Mouse (Mus musculus): ENCODE data around the gene Ttc37.

The Ttc37 gene

DNA sequence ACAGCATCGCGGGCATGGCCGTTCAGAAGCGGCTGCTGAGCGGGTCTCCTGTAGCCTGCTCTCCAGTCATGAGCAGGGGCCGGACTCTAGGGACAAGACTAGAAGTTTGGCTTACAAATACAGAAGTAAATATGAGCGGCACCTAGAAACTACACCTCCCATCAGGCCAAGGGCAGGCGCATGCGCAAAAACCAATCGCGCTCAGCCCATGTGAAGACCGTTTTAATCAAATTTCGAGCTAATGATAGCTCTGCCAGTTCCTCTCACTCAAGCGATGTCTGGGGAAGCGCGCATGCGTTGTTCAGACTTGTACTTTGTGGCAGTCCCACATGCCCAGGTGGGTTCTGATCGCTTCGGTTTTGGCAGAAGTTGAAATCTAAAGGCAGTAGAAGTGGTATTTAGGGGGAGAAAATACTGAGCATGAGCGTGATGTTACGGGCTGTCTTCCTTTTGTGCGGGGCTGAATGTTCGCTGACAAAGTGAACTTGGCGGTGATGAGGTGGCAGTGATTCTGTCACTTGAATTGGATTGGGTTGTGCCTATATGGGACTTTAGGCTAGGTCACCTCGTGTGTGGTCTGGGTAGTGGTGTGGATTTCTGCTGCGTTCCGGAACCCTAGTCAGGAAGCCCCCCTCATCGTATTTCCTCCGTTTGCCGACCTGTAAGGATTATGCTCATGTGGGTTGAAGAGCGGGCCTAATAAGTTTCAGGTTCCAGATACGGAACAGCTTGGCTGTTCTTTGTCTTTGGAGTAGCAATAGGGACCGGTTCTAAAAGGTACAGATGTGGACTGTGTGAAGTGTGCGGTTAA is at the start of gene Ttc37, which contains the start of gene Arsk:
Gene Ttc37 (plus strand): TSS at position 242 of the 811 bp plus-strand sequence.
Gene Arsk (minus strand): TSS at position 168 of the 811 bp plus-strand sequence.
- DNase-seq = peak; percentile 94

DNA sequence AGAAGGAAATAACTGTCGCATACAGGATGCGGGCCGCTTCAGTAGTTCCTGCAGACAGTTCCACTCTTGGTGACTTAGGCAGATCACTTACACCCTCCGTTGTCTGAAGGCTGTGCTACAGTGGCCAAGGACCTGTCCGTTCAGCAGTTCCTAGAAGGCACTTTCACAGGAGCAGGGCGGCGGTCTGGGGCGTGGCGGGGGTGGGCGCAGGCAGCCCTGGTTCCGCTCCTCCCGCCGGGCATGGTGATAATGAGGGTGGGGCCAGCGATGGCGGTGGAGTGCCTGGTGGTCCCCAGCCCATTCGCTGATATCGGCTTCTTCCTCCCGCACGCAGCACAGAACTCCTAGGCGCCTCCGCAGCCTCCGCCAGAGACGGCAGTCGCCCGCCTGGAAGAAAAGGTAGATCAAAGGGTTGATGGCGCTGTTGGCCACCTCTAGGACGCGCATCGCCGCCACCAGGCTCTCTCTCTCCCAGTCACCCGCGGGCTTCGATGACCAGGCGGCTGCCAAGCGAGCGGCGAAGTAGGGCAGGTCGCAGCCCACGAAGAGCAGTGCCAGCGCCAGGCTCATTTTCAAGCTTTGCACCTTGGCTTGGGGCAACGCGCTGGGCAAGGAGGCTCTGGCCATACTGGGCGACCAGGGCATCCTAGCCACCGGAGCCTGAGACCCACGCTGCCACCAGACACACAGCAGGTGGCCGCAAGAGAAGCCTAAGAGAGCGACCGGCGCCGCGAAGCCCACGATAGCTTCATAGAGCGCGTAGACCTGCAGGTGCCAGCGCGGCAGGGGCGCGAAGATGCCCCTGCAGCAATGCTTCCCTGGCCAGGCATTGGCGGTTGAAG is 42.9 kb upstream of the Ttc37 start:
- DNase-seq = peak; percentile 9

DNA sequence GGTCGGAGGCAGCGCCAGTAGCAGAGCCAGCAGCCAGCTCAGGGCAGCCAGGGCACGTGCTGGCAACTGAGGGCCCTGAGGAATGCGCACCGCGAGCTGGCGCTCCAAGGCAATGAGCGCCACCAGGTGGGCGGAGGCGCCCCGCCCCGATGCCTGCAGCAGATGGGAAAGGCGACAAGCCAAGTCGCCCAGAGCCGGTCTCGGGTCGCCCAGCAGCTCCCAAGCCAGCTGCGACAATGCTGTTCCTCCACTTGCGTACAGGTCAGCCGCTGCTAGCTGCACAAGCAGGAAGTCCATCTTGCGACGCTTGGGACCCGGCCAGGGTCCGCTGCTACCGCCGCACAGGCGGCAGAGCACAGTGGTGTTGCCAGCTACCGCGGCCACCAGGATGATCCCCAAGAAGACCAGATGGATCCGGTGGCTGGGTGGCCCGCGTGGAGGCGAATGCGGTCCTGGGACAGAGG is 42.2 kb upstream of the Ttc37 start:
- DNase-seq = peak; percentile 69

DNA sequence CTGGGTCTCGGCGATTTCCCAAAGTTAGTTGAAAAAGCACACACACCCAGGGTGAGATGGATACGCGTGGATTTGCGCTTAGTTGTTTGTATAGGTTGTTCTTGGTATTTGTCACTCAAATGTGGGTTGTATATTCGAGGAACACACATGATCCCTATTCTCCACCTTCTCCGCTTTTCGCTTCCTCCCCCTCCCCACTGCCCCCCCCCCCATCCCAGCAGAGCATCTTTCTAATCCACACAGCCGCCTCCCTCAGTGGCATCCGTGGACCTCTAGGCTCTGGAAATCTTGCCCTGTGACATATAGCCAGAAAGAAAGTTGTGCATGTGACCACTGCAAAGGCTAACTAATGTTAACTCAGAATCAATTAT is 41.7 kb upstream of the Ttc37 start, which contains the start of gene Gpr150:
Gene Gpr150 (minus strand): TSS at position 101 of the 371 bp plus-strand sequence.
- no peak for DNase-seq

DNA sequence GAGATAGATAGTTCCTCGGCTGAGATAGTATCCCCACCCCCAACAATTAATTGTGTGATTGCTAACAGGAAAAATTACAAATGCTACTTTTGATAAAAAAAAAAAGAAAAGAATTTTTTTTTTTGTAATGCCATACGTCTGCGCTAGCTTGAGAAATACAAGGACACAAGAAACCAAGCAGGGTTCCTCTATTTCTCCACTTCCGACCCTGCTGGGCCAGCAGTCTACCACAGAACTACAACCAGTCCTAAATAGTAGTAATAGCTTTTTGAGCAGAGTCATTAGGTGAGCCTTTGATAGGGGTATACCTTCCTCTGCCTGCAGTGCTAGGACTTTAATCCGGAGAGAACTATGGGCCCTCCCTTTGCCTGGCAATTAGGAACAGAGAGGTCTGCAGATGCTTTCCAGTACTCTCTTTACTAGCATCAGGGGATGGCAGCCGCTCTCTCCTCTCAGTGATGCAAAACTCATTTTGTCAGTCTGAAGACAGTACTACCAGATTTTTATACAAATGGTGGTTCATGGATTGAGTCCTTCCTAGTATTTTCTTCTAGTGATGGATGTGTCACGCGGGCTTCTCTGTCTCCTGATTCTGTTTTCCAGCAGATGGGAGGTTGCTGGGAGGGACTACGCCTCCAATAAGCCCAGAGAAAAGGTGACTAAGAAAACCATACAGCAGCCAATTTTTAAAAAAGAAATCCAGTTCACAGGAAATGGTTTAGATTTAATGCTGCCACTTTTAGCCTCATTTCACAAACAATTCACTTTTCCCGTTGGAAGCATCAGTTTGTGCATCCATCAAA is 41.1 kb upstream of the Ttc37 start:
- DNase-seq = no peak

DNA sequence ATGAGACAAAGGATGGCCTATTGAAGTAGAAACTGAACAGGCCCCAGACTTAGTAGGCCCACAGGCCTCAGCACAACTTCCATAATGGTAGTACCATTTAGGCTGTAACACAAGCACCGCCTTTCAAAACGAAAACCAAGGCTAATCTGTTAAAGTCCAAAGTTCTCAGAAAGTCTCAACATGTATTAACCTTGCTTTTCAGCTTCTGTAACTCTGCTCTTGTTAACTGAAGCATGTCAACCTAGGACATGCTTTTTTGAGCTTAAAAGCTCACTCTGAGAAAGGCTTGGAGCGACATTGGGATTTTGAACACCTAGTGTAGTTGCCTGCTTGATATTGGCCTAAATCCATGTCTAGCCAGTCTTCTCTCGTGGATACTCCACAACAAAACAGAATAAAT is 38.9 kb upstream of the Ttc37 start:
- no peak for DNase-seq

DNA sequence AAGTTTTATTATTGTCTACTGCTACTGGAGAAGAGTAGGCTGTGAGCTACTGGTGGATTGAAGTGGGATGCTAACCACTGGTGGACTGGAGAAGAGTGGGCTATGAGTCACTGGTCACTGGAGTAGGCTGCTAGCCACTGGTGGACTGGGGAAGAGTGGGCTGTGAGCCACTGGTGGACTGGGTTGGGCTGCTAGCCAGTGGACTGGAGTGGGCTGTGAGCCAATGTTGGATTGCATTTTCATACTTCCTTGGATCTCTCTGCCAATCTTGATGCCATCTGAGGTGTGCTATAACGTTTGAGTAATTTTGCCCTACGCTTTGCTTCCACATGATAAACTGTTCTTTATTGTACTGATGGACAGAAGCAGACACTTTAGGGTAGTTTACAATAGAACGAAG is 36.4 kb upstream of the Ttc37 start:
- no peak for DNase-seq

DNA sequence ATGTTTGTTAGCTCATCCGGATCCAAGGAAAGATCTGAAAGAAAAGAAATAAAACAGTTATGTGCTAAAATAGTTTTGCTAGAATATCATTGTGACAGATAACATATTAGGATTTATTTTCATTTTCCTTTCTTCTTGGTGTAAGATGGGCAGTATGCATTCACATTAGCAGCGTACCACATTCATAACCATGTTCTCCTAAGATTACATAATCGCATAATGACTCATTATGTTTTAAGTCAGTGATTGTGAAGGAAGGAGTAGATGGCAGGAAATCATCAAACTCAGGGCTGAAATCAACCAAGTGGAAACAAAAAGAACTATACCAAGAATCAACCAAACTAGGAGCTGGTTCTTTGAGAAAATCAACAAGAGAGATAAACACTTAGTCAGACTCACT is 36.0 kb upstream of the Ttc37 start:
- no peak for DNase-seq

DNA sequence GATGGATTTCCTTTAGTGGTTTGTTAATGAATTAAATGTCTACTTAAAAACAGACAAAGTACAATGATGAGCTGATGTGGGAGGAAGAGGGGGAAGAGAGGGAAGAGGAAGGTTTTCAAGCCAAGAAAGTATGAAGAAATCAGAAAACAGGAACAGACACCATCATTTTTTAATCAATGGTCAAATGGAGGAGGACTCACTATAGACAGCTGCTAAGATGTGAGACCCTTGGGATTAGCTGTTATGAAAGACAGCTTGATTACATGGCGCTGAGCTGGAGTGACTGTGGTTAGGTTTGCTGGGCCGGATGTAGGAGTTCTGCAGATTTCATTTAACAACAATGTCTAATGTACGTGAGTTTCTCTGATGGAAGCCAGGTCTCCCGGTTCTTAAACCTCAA is 35.0 kb upstream of the Ttc37 start:
- no peak for DNase-seq

DNA sequence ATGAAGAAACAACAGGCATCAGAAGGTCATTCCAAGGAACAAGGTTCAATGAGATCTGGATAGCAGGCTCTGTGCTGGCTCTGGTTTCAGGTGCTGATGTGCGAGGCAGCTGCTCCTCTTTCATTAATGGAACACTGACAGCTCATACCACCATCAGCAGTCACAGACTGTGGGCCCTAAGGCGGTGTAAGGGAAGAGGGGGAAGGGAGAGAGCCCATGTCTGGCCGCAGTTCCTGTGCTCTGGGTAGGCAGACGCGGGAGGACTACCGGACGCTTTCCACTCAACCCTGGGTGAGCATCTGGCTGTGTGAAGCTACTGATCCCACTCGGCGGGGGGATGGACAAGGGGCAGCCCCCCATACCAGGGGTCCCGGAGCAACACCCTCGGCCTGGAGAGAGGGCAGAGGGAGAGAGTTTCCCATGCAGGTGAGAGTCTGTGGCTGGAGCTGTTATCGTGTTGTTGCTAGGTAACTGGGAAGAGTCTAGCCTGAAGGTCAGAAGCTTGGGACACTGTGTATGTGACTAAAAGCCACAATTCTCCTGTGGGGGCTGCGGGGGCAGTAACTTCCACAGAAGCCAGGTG is 34.1 kb upstream of the Ttc37 start:
- DNase-seq = no peak

DNA sequence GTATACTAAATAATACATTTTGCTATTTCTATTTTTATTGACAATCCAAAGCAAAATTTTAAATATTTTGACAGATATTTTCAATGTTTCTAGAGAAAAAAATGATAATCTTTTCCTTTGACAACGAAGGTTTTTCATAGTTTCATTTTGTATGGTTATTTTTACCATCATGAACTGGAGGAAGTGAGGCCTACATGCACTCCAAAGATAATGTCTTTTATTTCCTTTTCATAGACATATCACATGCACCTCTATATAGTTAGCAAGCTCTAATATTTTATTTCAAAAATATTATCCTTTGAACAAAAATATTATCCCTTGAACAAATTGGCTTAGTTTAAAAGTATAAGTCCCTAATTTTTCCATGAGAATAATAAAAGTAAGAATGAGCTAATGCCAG is 24.2 kb upstream of the Ttc37 start:
- no peak for DNase-seq

DNA sequence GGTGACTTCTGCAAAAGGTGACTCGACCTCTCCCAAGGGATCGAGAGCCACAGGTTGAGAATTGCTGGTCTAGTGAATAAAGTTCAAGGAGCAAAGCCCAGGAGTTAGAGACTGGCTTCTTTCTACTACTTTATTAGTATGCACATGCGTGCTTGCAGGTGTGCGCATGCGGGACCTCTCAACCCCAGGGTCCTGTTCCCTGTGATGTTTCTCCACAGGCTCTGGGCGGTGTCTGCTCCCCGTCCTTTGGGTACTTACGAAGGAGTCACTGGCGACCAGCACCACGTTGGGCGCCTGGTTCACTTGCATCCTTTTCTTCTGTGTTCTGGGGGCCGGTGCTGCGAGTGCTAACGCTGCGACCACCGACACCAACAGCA is 430 bp upstream of the Ttc37 start:
- DNase-seq = peak; percentile 64

DNA sequence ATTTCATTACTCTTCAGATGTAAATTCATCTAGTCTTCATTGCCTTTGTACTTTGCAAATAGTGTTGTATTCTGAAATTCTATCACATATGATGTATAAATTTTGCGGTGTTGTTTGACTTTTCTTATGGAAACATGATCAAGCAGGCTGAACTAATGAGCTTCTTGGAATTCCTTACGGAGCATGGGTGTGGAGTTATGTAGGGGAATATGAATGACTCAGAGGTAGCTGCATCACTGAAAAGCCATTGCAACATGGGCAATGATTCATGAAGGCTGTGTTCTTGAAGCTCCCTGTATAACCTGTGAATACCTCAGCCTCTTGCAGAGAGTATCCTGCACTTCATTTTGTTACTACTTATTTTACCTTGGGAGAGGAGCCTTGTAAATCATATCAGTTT is 3.5 kb downstream of the Ttc37 start:
- no peak for DNase-seq

DNA sequence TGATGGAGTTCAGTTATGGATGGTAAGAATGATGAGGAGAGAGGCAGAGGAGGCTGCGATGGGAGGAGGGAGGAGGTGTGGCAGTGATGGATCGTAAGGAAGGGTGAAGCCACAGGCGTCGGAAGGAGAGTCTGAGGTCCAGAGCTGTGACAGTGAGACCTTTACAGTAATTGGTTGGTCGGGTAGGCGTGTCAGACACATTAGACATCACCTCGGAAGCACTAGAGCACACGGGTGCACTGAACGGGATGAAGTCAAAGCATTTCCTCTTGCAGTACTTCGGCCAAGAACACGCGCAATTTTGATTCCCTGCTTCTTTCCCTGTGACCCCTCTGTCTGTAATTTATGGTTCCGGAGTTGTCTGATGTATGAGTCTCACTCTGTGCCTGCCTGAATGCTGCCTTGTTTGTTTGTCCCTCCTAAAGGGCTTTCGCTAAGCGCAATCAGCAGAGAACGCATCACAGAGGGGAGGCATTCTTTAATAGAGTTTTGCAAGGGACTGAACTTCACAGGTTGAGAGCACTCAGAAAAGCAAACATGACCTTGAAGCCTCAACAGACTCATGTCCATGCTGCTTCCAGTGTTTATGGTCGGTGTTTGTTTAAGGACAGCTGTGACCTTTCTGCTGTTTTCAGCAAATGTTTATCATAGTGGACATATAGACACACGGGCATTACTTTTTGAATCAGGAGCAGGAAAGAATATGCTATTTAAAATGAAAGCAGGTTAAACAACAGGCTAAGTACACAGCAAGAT is 10.7 kb downstream of the Ttc37 start:
- DNase-seq = no peak

DNA sequence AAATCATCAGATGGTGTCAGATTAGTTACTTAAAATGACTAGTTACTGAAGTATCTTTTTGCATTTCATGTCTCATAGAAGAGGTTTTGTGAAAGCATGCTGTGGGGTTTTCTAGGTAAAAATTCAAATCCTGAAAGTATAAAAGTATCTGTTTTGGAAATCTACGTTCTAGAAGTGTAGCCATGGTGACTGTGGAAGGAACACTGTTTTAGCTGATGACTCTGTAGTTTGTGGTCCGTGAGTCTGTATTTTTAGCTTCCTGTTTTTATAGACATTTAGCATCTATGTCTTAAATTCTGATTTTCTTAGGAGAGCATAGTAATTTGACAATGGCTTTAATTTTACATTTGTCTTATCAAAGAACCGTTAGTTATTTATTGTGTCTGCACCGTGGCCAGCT is 30.3 kb downstream of the Ttc37 start:
- DNase-seq = no peak

DNA sequence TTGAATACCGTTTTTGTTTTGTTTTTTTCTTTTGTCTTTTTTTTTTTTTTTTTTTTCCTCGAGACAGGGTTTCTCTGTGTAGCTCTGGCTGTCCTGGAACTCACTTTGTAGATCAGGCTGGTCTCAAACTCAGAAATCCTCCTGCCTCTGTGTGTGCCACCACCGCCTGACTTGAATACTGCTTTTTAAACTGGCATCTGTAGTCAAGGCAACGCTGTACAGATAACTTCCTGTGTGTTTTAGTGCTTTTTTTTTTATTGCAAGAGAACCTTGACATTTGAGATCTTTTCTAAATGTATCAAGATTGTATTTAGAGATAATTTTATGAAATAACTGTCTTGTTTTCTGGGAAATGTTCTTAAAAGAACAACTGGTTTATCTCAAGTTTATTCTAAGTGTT is 33.9 kb downstream of the Ttc37 start:
- no peak for DNase-seq

DNA sequence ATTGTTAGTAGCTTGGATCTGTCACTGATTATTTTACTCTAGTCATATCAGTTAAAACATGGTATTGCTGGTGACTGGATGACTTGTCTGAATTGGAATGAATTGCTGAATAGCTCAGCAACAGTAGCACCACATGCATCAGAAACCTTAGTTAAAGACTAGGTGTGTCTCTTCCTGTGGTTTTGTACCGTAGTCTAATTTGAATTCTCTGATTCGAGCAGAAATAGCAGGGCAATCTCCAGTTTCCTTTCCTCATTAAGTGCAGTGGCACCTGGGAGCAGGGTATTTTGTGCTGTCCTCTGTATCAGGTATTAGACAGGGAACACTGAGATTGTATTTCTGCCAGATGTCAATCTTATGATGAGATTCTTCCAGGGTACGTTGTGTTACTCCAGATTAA is 40.3 kb downstream of the Ttc37 start:
- no peak for DNase-seq

DNA sequence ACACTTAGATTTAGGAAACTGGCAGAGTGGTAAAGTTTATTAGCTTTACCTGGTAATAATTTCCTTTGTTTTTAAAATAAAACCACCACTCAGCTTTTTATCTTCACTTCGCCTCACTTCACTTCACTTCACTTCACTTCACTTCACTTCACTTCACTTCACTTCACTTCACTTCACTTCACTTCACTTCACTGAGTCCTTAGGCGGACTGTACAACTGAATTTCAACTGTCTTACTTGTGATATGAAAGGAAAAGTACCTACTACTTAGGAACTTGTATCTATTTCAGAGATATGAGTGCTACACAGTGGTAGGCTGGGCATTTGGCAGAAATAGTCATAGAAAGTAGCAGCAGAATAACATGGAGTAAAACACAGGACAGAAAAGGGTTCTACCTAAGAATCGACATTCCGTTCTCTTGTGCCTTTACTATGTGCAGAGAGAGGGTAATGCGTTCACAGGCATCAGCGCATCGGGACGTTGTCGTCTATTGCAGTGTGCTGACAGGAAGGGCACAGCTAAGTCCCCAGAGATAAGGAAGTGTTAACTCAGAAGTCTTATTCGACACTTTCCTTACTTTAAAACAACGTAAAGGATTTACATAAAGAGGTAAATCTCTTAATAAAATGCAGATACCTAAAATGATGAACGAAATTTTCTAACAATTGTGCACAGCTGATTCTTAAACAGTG is 42.7 kb downstream of the Ttc37 start:
- DNase-seq = no peak

DNA sequence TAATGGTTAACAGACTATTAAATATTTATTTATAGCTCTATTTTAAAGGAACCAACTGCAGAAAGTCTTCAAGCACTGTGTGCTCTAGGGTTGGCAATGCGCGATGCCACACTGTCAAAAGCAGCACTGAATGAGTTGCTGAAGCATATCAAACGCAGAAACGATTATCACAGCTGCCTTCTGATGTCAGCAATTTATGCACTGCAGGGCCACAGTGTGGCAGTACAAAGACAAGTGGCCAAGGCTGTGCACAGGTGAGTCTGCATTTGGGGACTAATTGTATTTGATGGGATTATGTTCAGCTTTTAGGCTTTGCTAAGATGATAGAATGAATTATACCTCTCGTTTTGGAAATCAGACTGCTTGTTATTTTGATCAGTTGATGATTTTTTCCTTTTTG is 51.9 kb downstream of the Ttc37 start:
- DNase-seq = no peak

DNA sequence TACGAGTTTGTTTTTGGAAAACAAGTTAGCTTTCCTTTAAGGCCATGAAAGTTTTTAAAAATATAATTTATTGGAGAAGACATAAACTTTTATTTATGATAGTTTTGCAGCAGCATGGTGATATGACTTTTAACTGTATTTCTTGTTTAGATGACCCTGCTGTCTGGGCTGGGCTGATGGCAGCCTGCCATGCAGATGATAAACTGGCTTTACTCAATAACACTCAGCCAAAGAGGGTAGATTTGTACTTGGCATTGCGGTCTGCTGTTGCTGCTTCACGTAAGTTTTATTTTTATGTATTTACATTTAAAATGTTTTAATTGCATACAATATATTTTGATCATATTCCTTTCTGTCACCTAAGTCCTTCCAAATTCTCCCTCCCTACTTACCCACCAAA is 58.6 kb downstream of the Ttc37 start:
- DNase-seq = no peak

DNA sequence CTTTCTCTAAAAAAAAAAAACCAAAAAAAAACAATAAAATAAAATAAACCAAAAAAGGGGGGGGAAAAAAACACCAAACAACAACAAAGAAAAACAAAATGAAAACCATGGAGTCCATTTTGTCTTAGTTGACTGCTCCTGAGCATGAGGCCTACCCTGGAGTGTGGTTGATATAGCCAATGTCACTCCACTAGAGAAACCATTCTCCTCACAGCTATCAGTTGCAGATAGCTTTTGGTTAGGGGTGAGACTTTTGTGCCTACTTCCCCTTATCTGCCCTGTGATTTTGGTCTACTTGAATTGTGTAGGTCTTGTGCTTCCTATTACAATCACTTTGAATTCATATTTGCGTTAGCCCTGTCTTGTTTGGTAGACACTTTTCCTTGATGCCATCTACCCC is 59.0 kb downstream of the Ttc37 start:
- DNase-seq = no peak

Data from thymus, postnatal 14 days (tissue).